Mouse (Mus musculus) lung, postnatal 14 days (tissue): ENCODE results near the gene Sdha.

Experiments used
- DNase-seq: peaks from one replicate; pipeline ENCODE4 v3.0.0; 2021

Gene Sdha

GRCm38 (mm10) chr13:74302050-74303037, 47.7 kb downstream of the Sdha start:
- DNase-seq: no peak

DNA sequence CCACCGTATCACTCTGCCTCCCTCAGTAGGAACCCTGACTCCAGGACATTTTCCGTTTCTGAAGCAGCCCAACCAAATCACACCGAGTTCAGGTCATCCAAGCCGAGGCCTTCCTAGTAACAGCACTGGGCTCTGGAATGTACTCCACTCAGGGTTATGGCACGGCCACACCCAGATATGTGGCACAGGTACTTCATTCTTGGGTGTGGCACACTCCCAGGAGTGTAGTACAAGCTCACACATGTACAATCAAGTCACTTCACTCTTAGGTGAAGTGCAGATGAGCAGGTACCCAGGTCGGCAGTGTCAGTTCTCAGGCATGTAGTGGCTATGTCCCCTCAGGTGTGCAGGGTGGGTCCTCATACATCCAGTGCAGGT, 48.5 kb downstream of the Sdha start:
- DNase-seq: peak; percentile 8

DNA sequence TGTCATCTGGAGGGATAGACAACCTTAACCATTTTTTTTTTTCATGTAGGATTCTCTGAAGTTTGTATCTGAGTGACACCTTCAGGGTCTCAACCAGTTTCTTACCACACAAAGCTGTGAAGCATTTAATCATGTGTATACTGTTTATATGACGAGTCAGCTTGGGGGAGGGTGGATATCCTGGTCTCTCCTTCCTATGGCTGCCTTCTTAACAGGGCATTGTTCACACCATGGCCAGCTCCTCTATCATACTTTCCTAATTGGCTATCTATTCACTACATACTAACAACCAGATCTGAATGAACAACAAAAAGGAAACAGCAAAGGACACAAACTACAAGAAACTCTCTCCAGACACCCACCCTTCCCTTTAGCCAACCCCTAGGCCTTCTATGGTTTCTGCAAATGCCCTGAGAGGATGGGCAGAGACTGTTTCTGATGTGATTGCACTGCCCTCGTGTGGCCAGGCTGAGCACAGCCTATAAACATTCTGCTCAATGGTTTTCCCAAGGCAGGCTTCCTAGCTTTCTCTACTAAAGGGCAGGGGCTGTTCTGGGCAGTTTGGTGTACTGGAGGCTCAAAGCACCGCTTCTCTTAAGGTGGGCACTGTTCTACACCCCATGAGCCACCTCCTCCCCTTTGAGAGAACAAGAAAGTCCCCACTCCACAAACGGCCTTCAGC, 49.0 kb downstream of the Sdha start:
- peak; percentile 69 for DNase-seq

GRCm38 (mm10) chr13:74296376-74296775, 53.7 kb downstream of the Sdha start:
- DNase-seq: no peak

- DNase-seq: peak; percentile 54
These were observed 57.9 kb downstream of the Sdha start, which contains the start of gene Ahrr for GRCm38 (mm10) chr13:74292167-74292566. Gene Ahrr (minus strand): TSS chr13:74292331.

DNA sequence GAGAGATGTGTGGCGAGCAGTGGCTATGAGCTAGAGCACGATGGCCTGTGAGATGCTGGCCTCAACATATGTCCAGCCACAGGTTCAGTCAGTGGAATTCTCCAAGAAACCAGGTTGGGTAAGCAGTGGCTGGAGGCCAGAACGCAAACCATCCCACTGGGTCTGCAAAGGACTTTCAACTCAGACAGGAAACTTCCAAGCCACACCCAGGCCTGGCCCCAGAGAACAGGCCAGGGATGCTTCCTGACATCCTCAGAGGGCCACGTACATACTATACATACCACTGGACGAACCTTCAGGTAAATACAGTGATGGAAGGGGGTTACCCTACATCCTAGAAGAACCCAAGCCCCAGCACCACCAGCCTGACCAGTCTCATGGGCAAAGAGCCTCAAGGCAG, 60.4 kb downstream of the Sdha start:
- no peak for DNase-seq

- DNase-seq: no peak
These were observed 67.8 kb downstream of the Sdha start for GRCm38 (mm10) chr13:74282299-74282698.

GRCm38 (mm10) chr13:74275726-74276125, 74.4 kb downstream of the Sdha start:
- DNase-seq: no peak
